Mouse (Mus musculus): ENCODE measurements at regions not wholly inside any gene's neighbourhood (a gene's known extent, or its start where the extent isn't known, plus 50 kb on each side); places are given as distances from the start of the nearest gene placed in this dataset.
A peak's percentile ranks its signal among the peaks of the same experiment; 100 is the strongest.

- no peaks in the 10 kb centered on the region for H3K79me2 ChIP-seq (ENCODE audit: control insufficient read depth, insufficient read depth)
- no peak for TF ChIP-seq CEBPB (IDR thresholded peaks at IDR 0.05; ENCODE audit: low read depth)
- TF ChIP-seq MYOD1 (IDR thresholded peaks at IDR 0.05; ENCODE audit: control insufficient read depth, insufficient read length, low read depth): no peak
- TF ChIP-seq MAX (IDR thresholded peaks at IDR 0.05): no peak
- no peak for TF ChIP-seq CTCF (IDR thresholded peaks at IDR 0.05; ENCODE audit: control insufficient read depth, insufficient read depth, insufficient read length)
- no peak for TF ChIP-seq MYOG (IDR thresholded peaks at IDR 0.05; ENCODE audit: control insufficient read depth, extremely low read depth, insufficient read length)
- TF ChIP-seq USF1 (IDR thresholded peaks at IDR 0.05; ENCODE audit: low read depth): no peak
- no peak for TF ChIP-seq FOSL1 (IDR thresholded peaks at IDR 0.05; ENCODE audit: insufficient read depth, low read length, poor library complexity, severe bottlenecking)
- no peaks in the 10 kb centered on the region for H3K36me3 ChIP-seq (ENCODE audit: control insufficient read depth, insufficient read depth)
- H3K4me3 ChIP-seq (ENCODE audit: insufficient read depth, poor library complexity, severe bottlenecking): no peak overlapping the region
- no peak overlapping the region for H3ac ChIP-seq (ENCODE audit: control insufficient read depth, insufficient read length, low read depth)
- no peaks in the 10 kb centered on the region for H3K79me3 ChIP-seq (ENCODE audit: low read depth)
- no peaks in the 10 kb centered on the region for H3K27me3 ChIP-seq (ENCODE audit: control insufficient read depth, insufficient read depth, insufficient read length)
Observed at GRCm38 (mm10) chr10:93361654-93362195, 50.8 kb upstream of the Elk3 start.

DNA sequence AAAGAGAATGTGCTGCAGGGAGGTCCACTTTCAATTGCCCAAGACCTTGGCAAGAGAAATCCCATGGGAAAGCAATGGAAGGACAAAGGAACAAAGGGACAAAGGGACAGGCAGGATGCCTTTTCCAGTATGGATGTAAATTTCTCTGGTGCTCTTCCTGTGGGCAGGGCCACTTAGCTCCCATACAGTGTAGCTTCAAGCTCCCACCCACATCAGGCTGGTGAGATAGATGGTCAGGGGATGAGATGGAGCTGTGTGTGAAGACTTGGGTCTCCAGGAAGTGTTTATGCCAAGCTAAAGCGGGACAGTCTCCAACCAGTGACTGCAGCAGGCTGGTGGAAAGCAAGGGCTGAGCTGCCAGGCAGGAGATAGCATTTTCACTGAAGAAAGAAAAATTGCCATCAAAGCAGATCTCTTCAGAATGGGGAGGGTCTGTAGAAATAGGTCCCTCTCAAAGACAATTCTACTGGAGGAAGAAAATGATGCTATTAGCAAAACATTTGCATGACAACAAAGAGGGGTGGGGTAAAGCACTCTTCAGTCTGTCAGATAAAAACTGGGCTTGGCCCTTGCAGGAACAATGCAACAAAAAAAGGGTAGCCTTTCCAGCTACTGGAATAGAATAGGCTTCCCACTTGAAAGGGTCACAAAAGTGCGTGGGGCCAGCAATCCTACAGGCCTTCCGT is 53.3 kb upstream of the Elk3 start:
- Histone ChIP-seq H3K79me3 (ENCODE audit: low read depth) (no peaks in the 10 kb centered on the region), H3K36me3 (ENCODE audit: control insufficient read depth, insufficient read depth) (no peaks in the 10 kb centered on the region), H3K27me3 (ENCODE audit: control insufficient read depth, insufficient read depth, insufficient read length) (no peaks in the 10 kb centered on the region), H3ac (ENCODE audit: control insufficient read depth, insufficient read length, low read depth) (no peak overlapping the region), H3K79me2 (ENCODE audit: control insufficient read depth, insufficient read depth) (no peaks in the 10 kb centered on the region), H3K4me3 (ENCODE audit: insufficient read depth, poor library complexity, severe bottlenecking) (no peak overlapping the region)
- TF ChIP-seq MYOD1 (IDR thresholded peaks at IDR 0.05; ENCODE audit: control insufficient read depth, insufficient read length, low read depth) (no peak), MYOG (IDR thresholded peaks at IDR 0.05; ENCODE audit: control insufficient read depth, extremely low read depth, insufficient read length) (no peak), MAX (IDR thresholded peaks at IDR 0.05) (no peak), USF1 (IDR thresholded peaks at IDR 0.05; ENCODE audit: low read depth) (no peak), FOSL1 (IDR thresholded peaks at IDR 0.05; ENCODE audit: insufficient read depth, low read length, poor library complexity, severe bottlenecking) (no peak), CEBPB (IDR thresholded peaks at IDR 0.05; ENCODE audit: low read depth) (no peak), CTCF (IDR thresholded peaks at IDR 0.05; ENCODE audit: control insufficient read depth, insufficient read depth, insufficient read length) (no peak)

DNA sequence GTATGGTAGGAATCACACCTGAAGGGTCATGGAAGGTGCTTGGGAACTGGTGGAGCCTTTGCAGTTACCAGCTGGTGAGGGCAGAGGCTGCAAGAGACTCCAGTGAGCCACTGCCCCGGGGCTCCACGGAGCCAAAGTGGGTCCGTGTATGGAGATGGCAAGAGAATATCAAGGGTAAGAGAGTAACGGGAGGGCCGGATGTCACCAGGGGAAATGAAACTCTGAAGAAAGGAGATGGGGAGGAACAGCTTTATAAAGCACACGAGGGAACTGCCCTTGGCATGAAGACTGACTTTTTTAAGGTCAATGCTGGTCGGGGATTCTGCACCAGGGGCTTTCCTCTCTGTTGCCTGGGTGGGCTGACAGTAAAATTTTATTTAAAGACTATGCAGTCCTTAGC is 53.9 kb upstream of the Elk3 start:
- Histone ChIP-seq H3ac (ENCODE audit: control insufficient read depth, insufficient read length, low read depth) (no peak overlapping the region), H3K4me3 (ENCODE audit: insufficient read depth, poor library complexity, severe bottlenecking) (no peak overlapping the region)
- TF ChIP-seq MAX (IDR thresholded peaks at IDR 0.05) (no peak), MYOG (IDR thresholded peaks at IDR 0.05; ENCODE audit: control insufficient read depth, extremely low read depth, insufficient read length) (no peak), FOSL1 (IDR thresholded peaks at IDR 0.05; ENCODE audit: insufficient read depth, low read length, poor library complexity, severe bottlenecking) (no peak), USF1 (IDR thresholded peaks at IDR 0.05; ENCODE audit: low read depth) (no peak), CEBPB (IDR thresholded peaks at IDR 0.05; ENCODE audit: low read depth) (no peak), MYOD1 (IDR thresholded peaks at IDR 0.05; ENCODE audit: control insufficient read depth, insufficient read length, low read depth) (no peak), CTCF (IDR thresholded peaks at IDR 0.05; ENCODE audit: control insufficient read depth, insufficient read depth, insufficient read length) (no peak)

GRCm38 (mm10) chr10:93365318-93365717 is 54.4 kb upstream of the Elk3 start:
- Histone ChIP-seq H3K4me3 (ENCODE audit: insufficient read depth, poor library complexity, severe bottlenecking) (no peak overlapping the region), H3K79me3 (ENCODE audit: low read depth) (no peaks in the 10 kb centered on the region), H3K79me2 (ENCODE audit: control insufficient read depth, insufficient read depth) (no peaks in the 10 kb centered on the region), H3ac (ENCODE audit: control insufficient read depth, insufficient read length, low read depth) (no peak overlapping the region), H3K36me3 (ENCODE audit: control insufficient read depth, insufficient read depth) (no peaks in the 10 kb centered on the region), H3K27me3 (ENCODE audit: control insufficient read depth, insufficient read depth, insufficient read length) (no peaks in the 10 kb centered on the region)
- no peak for TF ChIP-seq MYOG (IDR thresholded peaks at IDR 0.05; ENCODE audit: control insufficient read depth, extremely low read depth, insufficient read length)
- peak; percentile 21 for TF ChIP-seq USF1 (IDR thresholded peaks at IDR 0.05; ENCODE audit: low read depth)
- TF ChIP-seq CEBPB (IDR thresholded peaks at IDR 0.05; ENCODE audit: low read depth): no peak

More for the DNA sequence above, 53.9 kb upstream of the Elk3 start:
- H3K79me2 ChIP-seq (ENCODE audit: control insufficient read depth, insufficient read depth): no peaks in the 10 kb centered on the region
- H3K79me3 ChIP-seq (ENCODE audit: low read depth): no peaks in the 10 kb centered on the region
- H3K36me3 ChIP-seq (ENCODE audit: control insufficient read depth, insufficient read depth): no peaks in the 10 kb centered on the region
- no peaks in the 10 kb centered on the region for H3K27me3 ChIP-seq (ENCODE audit: control insufficient read depth, insufficient read depth, insufficient read length)

DNA sequence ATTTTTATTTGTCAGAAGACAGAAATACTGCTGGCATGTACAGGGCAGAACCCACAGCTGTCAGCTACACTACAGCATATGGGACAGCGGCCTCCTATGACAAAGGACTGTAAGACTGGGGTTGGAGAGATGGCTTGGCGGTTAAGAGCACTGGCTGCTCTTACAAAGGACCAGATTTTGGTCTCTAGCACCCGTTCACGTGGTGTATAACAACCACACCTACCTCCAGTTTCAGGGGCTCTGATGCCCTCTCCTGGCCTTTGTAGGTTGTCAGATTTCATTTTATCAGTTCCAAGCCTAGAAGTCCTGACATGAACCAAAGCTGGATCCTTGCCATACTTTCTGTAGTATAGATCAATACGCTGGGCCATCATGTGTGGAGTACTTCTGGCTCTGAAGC is 54.9 kb upstream of the Elk3 start:
- no peaks in the 10 kb centered on the region for H3K27me3 ChIP-seq (ENCODE audit: control insufficient read depth, insufficient read depth, insufficient read length)
- no peak overlapping the region for H3ac ChIP-seq (ENCODE audit: control insufficient read depth, insufficient read length, low read depth)
- H3K79me2 ChIP-seq (ENCODE audit: control insufficient read depth, insufficient read depth): no peaks in the 10 kb centered on the region
- H3K36me3 ChIP-seq (ENCODE audit: control insufficient read depth, insufficient read depth): no peaks in the 10 kb centered on the region
- no peak overlapping the region for H3K4me3 ChIP-seq (ENCODE audit: insufficient read depth, poor library complexity, severe bottlenecking)
- TF ChIP-seq MYOD1 (IDR thresholded peaks at IDR 0.05; ENCODE audit: control insufficient read depth, insufficient read length, low read depth) (no peak), USF1 (IDR thresholded peaks at IDR 0.05; ENCODE audit: low read depth) (peak; percentile 67), CTCF (IDR thresholded peaks at IDR 0.05; ENCODE audit: control insufficient read depth, insufficient read depth, insufficient read length) (no peak)
- H3K79me3 ChIP-seq (ENCODE audit: low read depth): no peaks in the 10 kb centered on the region

DNA sequence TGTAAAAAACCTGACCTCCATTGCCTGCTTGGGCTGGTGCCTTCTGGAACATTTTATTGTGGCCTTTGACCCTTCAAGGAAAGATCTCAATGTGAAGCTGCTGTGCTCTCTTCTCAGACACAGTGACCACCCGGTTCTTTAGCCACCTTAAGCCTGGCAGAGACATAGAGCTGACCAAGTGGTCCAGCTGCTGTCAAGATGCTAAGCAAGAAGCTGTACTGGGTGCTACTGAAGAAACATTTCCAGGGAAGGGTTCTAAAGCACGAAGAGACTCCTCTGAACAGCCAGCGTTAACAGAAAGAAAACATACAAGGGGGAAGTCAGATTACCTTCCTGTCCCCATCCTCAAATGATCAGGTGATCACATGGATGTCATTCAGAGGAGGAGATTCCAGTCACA is 58.8 kb upstream of the Elk3 start:
- Histone ChIP-seq H3K4me3 (ENCODE audit: insufficient read depth, poor library complexity, severe bottlenecking) (no peak overlapping the region), H3K79me2 (ENCODE audit: control insufficient read depth, insufficient read depth) (no peaks in the 10 kb centered on the region), H3ac (ENCODE audit: control insufficient read depth, insufficient read length, low read depth) (no peak overlapping the region), H3K27me3 (ENCODE audit: control insufficient read depth, insufficient read depth, insufficient read length) (no peaks in the 10 kb centered on the region), H3K79me3 (ENCODE audit: low read depth) (no peaks in the 10 kb centered on the region), H3K36me3 (ENCODE audit: control insufficient read depth, insufficient read depth) (no peaks in the 10 kb centered on the region)
- TF ChIP-seq USF1 (IDR thresholded peaks at IDR 0.05; ENCODE audit: low read depth) (no peak), MYOD1 (IDR thresholded peaks at IDR 0.05; ENCODE audit: control insufficient read depth, insufficient read length, low read depth) (no peak), CTCF (IDR thresholded peaks at IDR 0.05; ENCODE audit: control insufficient read depth, insufficient read depth, insufficient read length) (no peak), FOSL1 (IDR thresholded peaks at IDR 0.05; ENCODE audit: insufficient read depth, low read length, poor library complexity, severe bottlenecking) (no peak), MYOG (IDR thresholded peaks at IDR 0.05; ENCODE audit: control insufficient read depth, extremely low read depth, insufficient read length) (no peak), MAX (IDR thresholded peaks at IDR 0.05) (no peak), CEBPB (IDR thresholded peaks at IDR 0.05; ENCODE audit: low read depth) (no peak)

Data from C2C12 (cell line).